Mouse (Mus musculus) bone marrow, adult 2 months (tissue): ENCODE measurements around the gene Odf4. TPM values are rescaled to one million over a fixed set of nuclear protein-coding genes. Genes with fewer than 3 reads are reported as not detected.

Experiments
- H3K27ac ChIP-seq: fragments of 200-500 bp; 2 replicates; pipeline ENCODE4 v1.5.1; 2012; ENCODE audit warnings: low read depth, mild to moderate bottlenecking, control low read depth, inconsistent platforms, low read length; ENCODE audit not compliant: control insufficient read depth, poor library complexity, insufficient read depth
- H3K4me1 ChIP-seq: fragments of 200-500 bp; 2 replicates; pipeline ENCODE4 v1.6.1; 2011; ENCODE audit warnings: low read length; ENCODE audit not compliant: control insufficient read depth, insufficient read depth
- H3K4me3 ChIP-seq: fragments of 200-500 bp; replicated peaks from 2 replicates; pipeline ENCODE3; 2011; ENCODE audit warnings: mild to moderate bottlenecking, low read depth, low read length, control low read depth; ENCODE audit not compliant: control insufficient read depth
- CTCF ChIP-seq: fragments of 200-500 bp; IDR thresholded peaks from 2 replicates; pipeline ENCODE4 v1.5.1; 2011; ENCODE audit warnings: low read length, control low read depth; ENCODE audit not compliant: control insufficient read depth, insufficient read depth
- POLR2A ChIP-seq: fragments of 200-500 bp; IDR thresholded peaks from 2 replicates; pipeline ENCODE4 v1.6.1; 2011; ENCODE audit warnings: low read depth, mild to moderate bottlenecking, control low read depth, low read length, borderline replicate concordance; ENCODE audit not compliant: control insufficient read depth
- WGBS: fragments of 180-500 bp; shearing (Covaris S2); methylation state at CpG from one replicate; pipeline ENCODE4 v1.1.7; 2018; 5-methylcytosine and 5-hydroxymethylcytosine counted together
- polyA plus RNA-seq: library from polyadenylated mRNA; stranded (reverse); fragments of >200 nt; gene quantifications from 2 replicates; pipeline ENCODE4 v1.2.4, GENCODE M21; 2011; ENCODE audit warnings: low replicate concordance; ENCODE audit not compliant: missing spikeins, insufficient read depth, insufficient read length

Gene Odf4
- polyA plus RNA-seq, 1 experiment, result not detected

DNA sequence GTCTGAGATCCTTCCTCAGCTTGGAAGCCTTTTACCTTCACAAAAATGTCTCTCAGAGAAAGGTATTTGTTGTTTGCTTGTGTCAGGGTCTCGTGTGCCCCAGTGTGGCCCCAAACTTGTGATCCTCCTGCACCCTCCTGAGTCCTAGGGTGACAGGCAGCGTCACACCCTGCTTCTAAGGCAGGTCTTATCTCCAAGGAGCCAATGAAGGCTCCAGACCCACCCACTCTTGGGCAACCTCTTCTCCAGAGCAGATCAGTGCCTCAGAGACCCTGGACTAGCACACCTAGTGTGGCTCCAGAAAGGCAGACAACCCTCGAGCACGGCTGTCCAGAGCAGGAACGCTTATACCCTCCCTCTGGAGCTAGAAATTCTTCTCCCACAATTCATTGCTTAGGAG lies 42.5 kb downstream of the Odf4 start:
- Histone ChIP-seq H3K4me3 (no peak overlapping the region), H3K4me1 (no peaks in the 10 kb centered on the region), H3K27ac (no peak overlapping the region)
- WGBS, result 62% methylated on average over 5 of the region's 5 CpGs
- TF ChIP-seq POLR2A (no peak), CTCF (no peak)

GRCm38 (mm10) chr11:68883843-68884242 lies 43.0 kb downstream of the Odf4 start:
- Histone ChIP-seq H3K4me1 (no peaks in the 10 kb centered on the region), H3K27ac (no peak overlapping the region), H3K4me3 (no peak overlapping the region)
- WGBS, result 69% methylated on average over 2 of the region's 2 CpGs
- TF ChIP-seq CTCF (no peak), POLR2A (no peak)

- 72% methylated on average over 14 of the region's 14 CpGs for WGBS
Observed at GRCm38 (mm10) chr11:68882107-68882506, 44.8 kb downstream of the Odf4 start.

DNA sequence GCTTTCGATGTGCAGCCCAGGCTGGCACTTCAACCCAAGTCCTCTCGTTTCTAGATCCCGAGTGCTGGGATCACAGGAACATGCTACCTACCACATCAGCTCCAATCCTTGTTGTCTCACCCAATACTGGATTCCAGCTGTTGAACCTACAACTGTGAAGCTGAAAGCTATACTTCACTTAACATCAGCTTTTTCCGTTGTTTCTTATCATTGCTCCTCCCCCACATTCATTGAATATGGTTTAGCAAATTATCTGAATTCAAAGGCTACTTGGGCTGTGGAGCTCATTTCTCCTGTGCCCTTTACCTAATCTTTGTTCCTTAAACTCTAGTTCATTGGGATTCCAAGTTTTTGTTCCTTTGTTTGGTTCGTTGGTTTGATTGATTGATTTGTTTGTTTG lies 48.1 kb downstream of the Odf4 start:
- 74% methylated on average over 5 of the region's 5 CpGs for WGBS
- Histone ChIP-seq H3K4me3 (no peak overlapping the region), H3K27ac (no peak overlapping the region), H3K4me1 (no peaks in the 10 kb centered on the region)
- TF ChIP-seq CTCF (no peak), POLR2A (no peak)

More at GRCm38 (mm10) chr11:68882107-68882506, 44.8 kb downstream of the Odf4 start:
- H3K4me3 ChIP-seq, result no peak overlapping the region
- H3K27ac ChIP-seq, result no peak overlapping the region
- TF ChIP-seq POLR2A (no peak), CTCF (no peak)
- no peaks in the 10 kb centered on the region for H3K4me1 ChIP-seq

DNA sequence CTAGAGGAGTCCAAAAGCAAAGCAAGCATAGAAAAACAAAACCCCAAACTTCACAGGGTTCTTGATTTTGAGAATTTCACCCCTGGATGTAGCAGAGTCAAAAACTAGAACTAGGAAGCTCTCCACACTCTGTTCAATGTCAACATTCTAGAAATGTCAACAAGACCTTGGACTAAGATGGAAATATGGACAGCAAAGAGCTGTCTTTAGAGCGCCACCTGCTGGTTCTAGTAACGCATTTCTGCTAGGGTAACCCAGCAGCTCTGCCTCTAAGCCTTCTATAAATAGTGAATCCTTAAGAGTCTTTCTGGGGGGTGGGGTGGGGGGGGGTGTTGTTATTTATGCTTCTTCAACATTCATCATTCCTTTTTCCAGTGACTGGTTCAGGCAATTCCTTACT lies 52.0 kb downstream of the Odf4 start:
- 0% methylated on average over 2 of the region's 2 CpGs for WGBS
- peaks cover 3% of the 10 kb centered on the region; the same call in 1 of the 2 replicates for H3K4me1 ChIP-seq
- no peak overlapping the region for H3K27ac ChIP-seq
- H3K4me3 ChIP-seq, result no peak overlapping the region
- TF ChIP-seq POLR2A (no peak), CTCF (peak; percentile 59)

Other genes starting within 250 kb of the Odf4 start
- 22.6 and 26.7 TPM in 2 replicates for gene Myh10, start 235.5 kb downstream of the Odf4 start, polyA plus RNA-seq
- gene Ndel1, start 55.2 kb downstream of the Odf4 start, polyA plus RNA-seq, result 21.2 and 25.6 TPM in 2 replicates
- gene Rnf222, start 38.5 kb downstream of the Odf4 start, polyA plus RNA-seq, result 1.4 TPM in 1 of 2 replicates, not detected in the other
- gene Rpl26, start 25.5 kb downstream of the Odf4 start, polyA plus RNA-seq, result 2,007 and 3,389 TPM in 2 replicates
- 1.9 and 4.5 TPM in 2 replicates for gene Arhgef15, start 30.4 kb upstream of the Odf4 start, polyA plus RNA-seq
- gene Slc25a35, start 41.0 kb upstream of the Odf4 start, polyA plus RNA-seq, result 1.6 and 2.9 TPM in 2 replicates
- 18.3 and 38.3 TPM in 2 replicates for gene Rangrf, start 48.1 kb upstream of the Odf4 start, polyA plus RNA-seq
- 26.1 and 34.4 TPM in 2 replicates for gene Pfas, start 81.4 kb upstream of the Odf4 start, polyA plus RNA-seq
- 19.0 and 38.1 TPM in 2 replicates for gene Ctc1, start 88.8 kb upstream of the Odf4 start, polyA plus RNA-seq
- gene Aurkb, start 118.6 kb upstream of the Odf4 start, polyA plus RNA-seq, result 53.2 and 100 TPM in 2 replicates
- 16.4 and 18.4 TPM in 2 replicates for gene Borcs6, start 132.6 kb upstream of the Odf4 start, polyA plus RNA-seq
- gene Tmem107, start 143.7 kb upstream of the Odf4 start, polyA plus RNA-seq, result 16.3 and 31.0 TPM in 2 replicates
- gene Vamp2, start 161.4 kb upstream of the Odf4 start, polyA plus RNA-seq, result 50.5 and 55.9 TPM in 2 replicates
- gene Per1, start 168.1 kb upstream of the Odf4 start, polyA plus RNA-seq, result 28.8 and 46.2 TPM in 2 replicates
- 1.1 TPM in 1 of 2 replicates, not detected in the other for gene Hes7, start 193.3 kb upstream of the Odf4 start, polyA plus RNA-seq
- not detected in 2 replicates for gene 9130213A22Rik, start 195.5 kb upstream of the Odf4 start, polyA plus RNA-seq
- 0.82 TPM in 1 of 2 replicates, not detected in the other for gene Aloxe3, start 198.8 kb upstream of the Odf4 start, polyA plus RNA-seq
- gene Alox12b, start 229.9 kb upstream of the Odf4 start, polyA plus RNA-seq, result not detected in 2 replicates